Mouse (Mus musculus): Measurements from ENCODE around the gene Cdhr3. TPM values are rescaled to one million over a fixed set of nuclear protein-coding genes. Genes with fewer than 3 reads are reported as not detected.

The Cdhr3 gene
- 0.17 and 0.30 TPM in 2 replicates for polyA plus RNA-seq (2012; rRNA removed)

GRCm38 (mm10) chr12:33092775-33093174, at the start of gene Cdhr3:
Cdhr3 (minus strand) TSS chr12:33092875.

Other genes with a start within 250 kb of the Cdhr3 start
- 26.3 and 29.6 TPM in 2 replicates for gene Sypl, start 139.0 kb downstream of the Cdhr3 start, polyA plus RNA-seq (2012; rRNA removed)
- 32.0 and 35.4 TPM in 2 replicates for gene Atxn7l1, start 54.8 kb upstream of the Cdhr3 start, polyA plus RNA-seq (2012; rRNA removed)

Data from central nervous system, embryonic 14 days (tissue).